Mouse (Mus musculus) forebrain, embryonic 16.5 days (tissue): Measurements from ENCODE around the gene Myh7. TPM values are rescaled to one million over a fixed set of nuclear protein-coding genes. Genes with fewer than 3 reads are reported as not detected.

Source experiments
- ATAC-seq: fragments of 200-750 bp; cut with Nextera tagmentation; 2 replicates; pipeline ENCODE4 v1.8.0; 2017; ENCODE audit warnings: mild to moderate bottlenecking, moderate library complexity
- H3K27ac ChIP-seq: fragments of 300-500 bp; sonication (generic); 2 replicates; pipeline ENCODE4 v1.5.1; 2014; ENCODE audit warnings: low read length, control low read depth
- H3K27me3 ChIP-seq: fragments of 300-500 bp; sonication (generic); replicated peaks from 2 replicates; pipeline ENCODE4 v1.6.1; 2014; ENCODE audit warnings: low read length; ENCODE audit not compliant: control insufficient read depth, insufficient read depth
- H3K36me3 ChIP-seq: fragments of 300-500 bp; sonication (generic); 2 replicates; pipeline ENCODE4 v1.6.1; 2014; ENCODE audit not compliant: control insufficient read depth, insufficient read depth
- H3K4me1 ChIP-seq: fragments of 300-500 bp; sonication (generic); replicated peaks from 2 replicates; pipeline ENCODE4 v1.6.1; 2014; ENCODE audit warnings: low read length; ENCODE audit not compliant: control insufficient read depth, insufficient read depth
- H3K4me2 ChIP-seq: fragments of 300-500 bp; sonication (generic); 2 replicates; pipeline ENCODE4 v1.6.1; 2014; ENCODE audit warnings: mild to moderate bottlenecking, low read length, control low read depth
- H3K4me3 ChIP-seq: fragments of 300-500 bp; sonication (generic); replicated peaks from 2 replicates; pipeline ENCODE4 v1.5.1; 2014; ENCODE audit warnings: mild to moderate bottlenecking, low read length, control low read depth
- H3K9ac ChIP-seq: fragments of 300-500 bp; sonication (generic); replicated peaks from 2 replicates; pipeline ENCODE4 v1.6.1; 2014; ENCODE audit warnings: low read depth, low read length, control low read depth
- H3K9me3 ChIP-seq: fragments of 300-500 bp; sonication (generic); 2 replicates; pipeline ENCODE4 v1.6.1; 2016; ENCODE audit warnings: low read length; ENCODE audit not compliant: control insufficient read depth
- WGBS: fragments of 180-500 bp; shearing (Covaris S2); extraction: QIAGEN DNeasy Blood & Tissue Kit; methylation state at CpG from one replicate; pipeline ENCODE4 v1.1.7; 2014; 5-methylcytosine and 5-hydroxymethylcytosine counted together
- polyA plus RNA-seq: library from polyadenylated mRNA; unstranded; fragments of >200 nt; fragmentation: Nextera tagmentation; extraction: Ambion mirVana; gene quantifications from 2 replicates; pipeline ENCODE4 v1.2.1, GENCODE M21; 2015

Gene Myh7
- polyA plus RNA-seq, 1 experiment from 2014 or later: 7.4 TPM

DNA sequence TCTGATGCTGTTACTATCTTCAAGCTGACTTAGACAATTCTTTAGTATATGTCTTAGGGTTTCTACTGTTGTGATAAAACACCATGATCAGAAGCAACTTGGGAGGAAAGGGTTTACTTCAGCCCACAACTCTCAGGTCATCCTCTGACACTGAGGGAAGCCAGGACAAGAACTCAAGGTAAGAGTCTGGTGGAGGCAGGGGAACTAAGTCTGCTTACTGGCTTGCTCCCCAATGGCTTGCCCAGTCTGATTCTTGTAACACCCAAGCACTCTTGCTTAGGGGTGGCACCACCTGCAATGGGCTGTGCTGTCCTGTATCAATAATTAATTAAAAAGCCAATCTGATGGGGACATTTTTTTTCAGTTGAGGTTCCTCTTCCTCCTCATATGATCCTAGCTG, 4.3 kb upstream of the Myh7 start:
- Histone ChIP-seq H3K9ac (no peak overlapping the region), H3K27me3 (no peaks in the 10 kb centered on the region), H3K36me3 (no peaks in the 10 kb centered on the region), H3K4me3 (no peak overlapping the region), H3K4me1 (peaks cover 33% of the 10 kb centered on the region), H3K27ac (no peak overlapping the region), H3K9me3 (no peaks in the 10 kb centered on the region), H3K4me2 (no peak overlapping the region)
- no peak for ATAC-seq

GRCm38 (mm10) chr14:54997297-54997696, 2.9 kb upstream of the Myh7 start:
- H3K9me3 ChIP-seq: no peaks in the 10 kb centered on the region
- no peak for ATAC-seq
- H3K4me3 ChIP-seq: no peak overlapping the region
- 32% methylated on average over 4 of the region's 4 CpGs for WGBS
- H3K27ac ChIP-seq: peak overlapping the region; percentile 37
- H3K4me2 ChIP-seq: no peak overlapping the region
- no peak overlapping the region; the same call in 1 of the 2 replicates for H3K9ac ChIP-seq
- H3K4me1 ChIP-seq: peaks cover 33% of the 10 kb centered on the region
- no peaks in the 10 kb centered on the region for H3K36me3 ChIP-seq
- H3K27me3 ChIP-seq: no peaks in the 10 kb centered on the region

GRCm38 (mm10) chr14:54996793-54997192, 2.4 kb upstream of the Myh7 start:
- WGBS: 51% methylated on average over 9 of the region's 9 CpGs
- Histone ChIP-seq H3K27ac (no peak overlapping the region; the same call in 1 of the 2 replicates), H3K9me3 (no peaks in the 10 kb centered on the region), H3K36me3 (no peaks in the 10 kb centered on the region), H3K9ac (no peak overlapping the region; the same call in 1 of the 2 replicates), H3K4me2 (no peak overlapping the region), H3K4me3 (no peak overlapping the region), H3K27me3 (no peaks in the 10 kb centered on the region), H3K4me1 (peaks cover 33% of the 10 kb centered on the region)
- ATAC-seq: no peak

- WGBS: 12% methylated on average over 14 of the region's 14 CpGs
- Histone ChIP-seq H3K36me3 (no peaks in the 10 kb centered on the region), H3K4me2 (peak overlapping the region; percentile 22; the same call in 1 of the 2 replicates), H3K4me3 (no peak overlapping the region), H3K27ac (peak overlapping the region; percentile 94), H3K9me3 (no peaks in the 10 kb centered on the region), H3K9ac (peak overlapping the region; percentile 58), H3K27me3 (no peaks in the 10 kb centered on the region), H3K4me1 (peaks cover 33% of the 10 kb centered on the region)
- peak; percentile 84 for ATAC-seq
Measured at GRCm38 (mm10) chr14:54995457-54996138, 1.2 kb upstream of the Myh7 start.

- peak overlapping the region; percentile 94 for H3K27ac ChIP-seq
- H3K27me3 ChIP-seq: no peaks in the 10 kb centered on the region
- no peak overlapping the region for H3K4me3 ChIP-seq
- no peak overlapping the region for H3K4me2 ChIP-seq
- ATAC-seq: 0 out of 2 replicates have a peak, but pooled peaks have one; percentile 1
- H3K9ac ChIP-seq: 0 out of 2 replicates have a peak overlapping the region, but pooled peaks have one; percentile 12
- no peaks in the 10 kb centered on the region for H3K36me3 ChIP-seq
- no peaks in the 10 kb centered on the region for H3K9me3 ChIP-seq
- peaks cover 33% of the 10 kb centered on the region for H3K4me1 ChIP-seq
Measured at GRCm38 (mm10) chr14:54994869-54995186, 402 bp upstream of the Myh7 start.

- 63% methylated on average over 10 of the region's 10 CpGs for WGBS
Measured at GRCm38 (mm10) chr14:54993636-54994035, 790 bp downstream of the Myh7 start.

DNA sequence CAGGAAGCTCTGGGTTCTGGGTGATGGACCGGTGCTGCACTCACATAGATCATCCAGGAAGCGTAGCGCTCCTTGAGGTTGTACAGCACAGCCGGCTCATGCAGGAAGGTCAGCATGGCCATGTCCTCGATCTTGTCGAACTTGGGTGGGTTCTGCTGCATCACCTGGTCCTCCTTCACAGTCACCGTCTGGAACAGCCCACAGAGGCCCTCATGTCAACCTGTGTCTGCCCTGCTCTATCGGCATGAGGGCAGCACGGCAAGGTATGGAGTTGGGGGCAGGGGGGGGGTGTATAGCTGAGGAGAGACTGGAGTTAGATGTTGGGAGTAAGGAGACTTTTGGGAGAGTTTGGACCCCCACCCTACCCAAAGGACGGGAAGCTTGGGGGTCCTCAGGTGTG, 2.2 kb downstream of the Myh7 start:
- WGBS: 89% methylated on average over 10 of the region's 10 CpGs
- H3K9me3 ChIP-seq: no peaks in the 10 kb centered on the region
- ATAC-seq: no peak

More at GRCm38 (mm10) chr14:54993636-54994035, 790 bp downstream of the Myh7 start:
- H3K9me3 ChIP-seq: no peaks in the 10 kb centered on the region
- no peaks in the 10 kb centered on the region for H3K36me3 ChIP-seq
- no peak overlapping the region for H3K4me2 ChIP-seq
- no peak for ATAC-seq
- peaks cover 33% of the 10 kb centered on the region for H3K4me1 ChIP-seq
- H3K4me3 ChIP-seq: no peak overlapping the region
- H3K27me3 ChIP-seq: no peaks in the 10 kb centered on the region
- no peak overlapping the region for H3K9ac ChIP-seq
- no peak overlapping the region for H3K27ac ChIP-seq

GRCm38 (mm10) chr14:54989886-54990441, 4.5 kb downstream of the Myh7 start:
- H3K4me2 ChIP-seq: no peak overlapping the region
- 76% methylated on average over 8 of the region's 8 CpGs for WGBS
- H3K27ac ChIP-seq: no peak overlapping the region; the same call in 1 of the 2 replicates
- H3K4me3 ChIP-seq: no peak overlapping the region
- no peaks in the 10 kb centered on the region for H3K9me3 ChIP-seq
- H3K36me3 ChIP-seq: no peaks in the 10 kb centered on the region
- peaks cover 10% of the 10 kb centered on the region for H3K4me1 ChIP-seq
- H3K27me3 ChIP-seq: no peaks in the 10 kb centered on the region
- ATAC-seq: no peak
- no peak overlapping the region for H3K9ac ChIP-seq

More for the DNA sequence above, 2.2 kb downstream of the Myh7 start:
- H3K4me3 ChIP-seq: no peak overlapping the region
- no peaks in the 10 kb centered on the region for H3K27me3 ChIP-seq
- H3K27ac ChIP-seq: no peak overlapping the region
- peaks cover 31% of the 10 kb centered on the region for H3K4me1 ChIP-seq
- no peak overlapping the region for H3K9ac ChIP-seq
- no peaks in the 10 kb centered on the region for H3K36me3 ChIP-seq
- no peak overlapping the region for H3K4me2 ChIP-seq

GRCm38 (mm10) chr14:54988882-54989281, 5.5 kb downstream of the Myh7 start:
- H3K9me3 ChIP-seq: no peaks in the 10 kb centered on the region
- no peak for ATAC-seq
- H3K9ac ChIP-seq: no peak overlapping the region
- no peak overlapping the region for H3K4me3 ChIP-seq
- H3K27ac ChIP-seq: no peak overlapping the region
- 91% methylated on average over 13 of the region's 13 CpGs for WGBS
- H3K36me3 ChIP-seq: no peaks in the 10 kb centered on the region
- H3K27me3 ChIP-seq: no peaks in the 10 kb centered on the region
- H3K4me1 ChIP-seq: no peaks in the 10 kb centered on the region; the same call in 1 of the 2 replicates
- no peak overlapping the region for H3K4me2 ChIP-seq
